Mouse (Mus musculus) bone marrow macrophage, adult 2 months (primary cell): ENCODE results near the gene Phykpl. TPM values are rescaled to one million over a fixed set of nuclear protein-coding genes. Genes with fewer than 3 reads are reported as not detected.
"Not testable (repeated sequence)": the region's sequence is repeated elsewhere in the genome, so short reads cannot be mapped to it uniquely, and the experiment has no call there.

ENCODE experiments used
- H3K27ac ChIP-seq: 2 replicates; pipeline ENCODE4 v1.5.1; 2012; ENCODE audit warnings: low read depth, low read length; ENCODE audit not compliant: insufficient read depth
- H3K4me1 ChIP-seq: 2 replicates; pipeline ENCODE4 v1.6.1; 2012; ENCODE audit warnings: low read length; ENCODE audit not compliant: control insufficient read depth, insufficient read depth
- H3K4me3 ChIP-seq: 2 replicates; pipeline ENCODE4 v1.5.1; 2012; ENCODE audit warnings: mild to moderate bottlenecking, low read length, moderate library complexity; ENCODE audit not compliant: insufficient read depth
- CTCF ChIP-seq: IDR thresholded peaks from 2 replicates; pipeline ENCODE4 v1.5.1; 2012; ENCODE audit warnings: low read depth, mild to moderate bottlenecking, low read length, moderate library complexity
- POLR2A ChIP-seq: IDR thresholded peaks from 2 replicates; pipeline ENCODE4 v1.6.1; 2012; ENCODE audit warnings: mild to moderate bottlenecking, low read depth, low read length, borderline replicate concordance
- polyA plus RNA-seq: library from polyadenylated mRNA; stranded (reverse); fragments of >200 nt; gene quantifications from 2 replicates; pipeline ENCODE4 v1.2.4, GENCODE M21; 2012; ENCODE audit not compliant: missing spikeins, insufficient read depth, insufficient read length

The Phykpl gene
- polyA plus RNA-seq, 1 experiment = 8.4 TPM

DNA sequence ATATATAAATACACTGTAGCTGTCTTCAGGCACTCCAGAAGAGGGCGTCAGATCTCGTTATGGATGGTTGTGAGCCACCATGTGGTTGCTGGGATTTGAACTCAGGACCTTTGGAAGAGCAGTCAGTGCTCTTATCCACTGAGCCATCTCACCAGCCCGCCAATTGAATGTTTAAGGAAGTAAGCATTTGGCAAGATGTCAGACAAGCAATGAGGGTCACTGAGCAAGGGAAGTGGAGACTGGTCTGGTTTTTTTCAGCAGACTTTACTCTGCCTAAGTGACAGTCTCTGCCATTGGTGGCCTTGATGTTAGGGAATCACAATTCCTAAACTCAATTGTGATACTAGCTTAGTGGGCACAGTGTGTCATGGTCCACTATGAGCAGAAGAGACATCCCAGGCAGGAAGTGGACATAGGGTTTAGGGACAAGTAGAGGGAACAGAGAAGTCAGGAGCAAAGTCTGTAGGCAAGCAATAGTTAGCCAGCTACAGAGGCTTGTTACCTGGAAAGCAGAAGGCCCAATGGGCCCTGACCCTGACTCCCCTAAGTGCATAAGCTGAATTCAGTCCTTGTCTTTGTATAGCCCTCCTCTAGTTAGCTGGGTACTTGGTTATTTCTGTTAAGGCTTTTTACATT is 10.3 kb downstream of the Phykpl start:
- Histone ChIP-seq H3K4me1 (peaks cover 19% of the 10 kb centered on the region), H3K4me3 (no peak overlapping the region), H3K27ac (peak overlapping the region; percentile 13)
- no peak for TF ChIP-seq CTCF
- TF ChIP-seq POLR2A = no peak

DNA sequence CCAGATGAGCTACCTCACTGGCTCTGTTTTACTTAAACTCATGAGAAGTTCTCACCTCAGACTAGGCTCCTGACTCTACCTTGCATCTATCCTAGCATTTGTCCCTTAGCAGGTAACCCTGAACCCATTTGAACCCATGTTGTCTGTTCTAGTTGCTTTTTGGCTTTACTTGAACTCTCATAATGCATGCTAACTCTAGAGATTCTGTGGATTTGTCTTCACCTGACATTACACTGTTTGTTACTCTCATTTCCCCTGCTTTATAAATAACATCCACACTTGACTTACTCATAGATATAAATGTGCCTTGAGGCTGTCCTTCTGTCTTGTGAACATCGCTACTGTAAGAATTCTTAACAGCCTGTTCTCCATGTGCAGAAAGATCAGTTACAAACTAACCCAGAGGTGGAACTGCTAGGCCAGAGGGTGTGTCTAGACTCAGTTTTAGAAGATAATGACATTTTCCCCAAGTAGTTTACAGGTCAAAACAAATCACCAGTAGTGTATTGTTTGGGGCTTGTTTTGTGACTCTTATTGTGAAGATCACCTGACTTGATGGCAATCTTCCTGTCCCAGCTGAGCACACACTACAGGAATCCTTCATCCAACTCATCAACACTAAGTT is 11.0 kb downstream of the Phykpl start:
- TF ChIP-seq POLR2A = no peak
- no peak for TF ChIP-seq CTCF
- H3K4me1 ChIP-seq = peaks cover 19% of the 10 kb centered on the region

DNA sequence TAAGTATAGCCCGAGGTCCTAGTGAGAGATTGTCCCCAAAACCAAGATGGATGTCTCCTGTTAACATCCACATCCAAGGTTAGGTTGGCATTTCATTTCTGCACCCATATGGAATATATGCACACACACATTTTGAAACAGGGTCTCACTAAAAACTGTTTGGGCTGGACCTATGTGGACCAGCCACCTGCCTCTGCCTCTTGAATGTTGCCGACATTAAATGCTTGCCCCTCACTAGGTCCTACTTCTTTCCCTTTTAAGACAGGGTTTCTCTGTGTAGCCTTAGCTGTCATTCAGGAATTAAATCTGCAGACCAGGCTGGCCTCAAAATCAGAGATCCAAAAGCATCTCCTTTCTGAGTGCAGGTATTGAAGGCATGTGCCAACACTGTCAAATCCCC is 13.0 kb downstream of the Phykpl start:
- Histone ChIP-seq H3K4me3 (no peak overlapping the region), H3K4me1 (peaks cover 17% of the 10 kb centered on the region), H3K27ac (no peak overlapping the region)
- TF ChIP-seq POLR2A (no peak), CTCF (no peak)

More for the DNA sequence above, 11.0 kb downstream of the Phykpl start:
- Histone ChIP-seq H3K27ac (peak overlapping the region; percentile 13), H3K4me3 (no peak overlapping the region)

DNA sequence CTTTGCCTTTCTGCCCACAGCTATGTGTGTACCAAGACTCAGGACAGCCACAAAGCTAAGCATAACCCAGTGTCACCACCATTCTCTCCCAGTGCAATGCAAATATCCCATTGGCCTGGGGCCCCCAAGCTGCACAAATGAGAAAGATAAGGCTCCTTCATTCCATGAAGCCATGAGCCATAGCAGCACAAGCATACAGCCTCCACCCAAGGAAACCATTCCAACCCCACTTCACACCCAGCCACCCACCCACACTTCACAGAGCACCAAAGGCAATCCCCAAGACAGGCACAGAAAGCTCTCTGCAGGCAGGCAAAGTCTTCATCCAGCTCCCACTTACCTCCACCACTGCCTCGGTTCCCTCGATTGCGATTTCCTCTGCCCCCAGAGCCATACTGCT is 17.7 kb downstream of the Phykpl start:
- TF ChIP-seq POLR2A (no peak), CTCF (no peak)
- Histone ChIP-seq H3K4me3 (no peak overlapping the region), H3K4me1 (peaks cover 6% of the 10 kb centered on the region), H3K27ac (no peak overlapping the region)

DNA sequence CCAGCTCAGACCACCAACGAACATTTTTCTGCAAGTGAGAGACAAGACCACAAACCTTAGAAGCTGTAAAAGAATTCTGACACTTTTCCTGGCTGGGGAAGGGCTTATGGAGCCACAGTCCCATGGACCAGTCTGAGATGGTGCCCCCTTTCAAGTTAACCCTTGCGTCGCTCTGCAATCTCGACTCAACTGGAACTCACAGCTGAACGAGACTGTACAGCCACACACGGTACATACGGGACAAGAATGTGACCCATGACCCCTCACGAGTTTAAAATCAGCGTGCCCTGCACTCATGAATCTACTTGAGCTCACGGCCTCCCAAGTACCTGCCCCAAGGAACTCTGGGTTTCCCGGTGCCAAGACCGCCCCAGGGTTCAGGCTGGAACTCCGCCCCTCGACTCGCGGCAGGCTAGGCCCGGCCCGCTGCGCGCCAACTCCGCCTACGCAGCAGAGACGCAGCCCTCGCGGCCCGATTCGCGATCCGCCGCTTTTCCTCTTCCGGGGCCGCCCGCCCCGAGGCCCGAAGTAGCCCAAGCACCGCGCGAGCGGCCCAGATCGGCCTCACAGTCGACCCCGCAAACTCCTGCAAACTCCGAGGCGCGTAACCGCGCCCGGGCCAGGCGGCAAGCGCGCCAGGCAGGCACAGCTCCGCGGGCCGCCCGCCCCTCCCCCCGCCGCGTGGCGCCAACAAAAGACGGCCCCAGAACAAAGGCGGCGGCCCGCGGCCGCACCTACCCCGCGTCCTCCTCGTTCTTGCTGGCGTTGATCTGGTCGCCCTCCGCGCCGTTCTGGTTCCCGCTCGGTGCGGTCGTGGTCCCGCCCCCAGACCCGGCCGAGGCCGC is 21.3 kb downstream of the Phykpl start:
- TF ChIP-seq CTCF = no peak
- TF ChIP-seq POLR2A = no peak
- peaks cover 9% of the 10 kb centered on the region for H3K4me1 ChIP-seq
- H3K27ac ChIP-seq = peak overlapping the region; percentile 89
- H3K4me3 ChIP-seq = peak overlapping the region; percentile 94

DNA sequence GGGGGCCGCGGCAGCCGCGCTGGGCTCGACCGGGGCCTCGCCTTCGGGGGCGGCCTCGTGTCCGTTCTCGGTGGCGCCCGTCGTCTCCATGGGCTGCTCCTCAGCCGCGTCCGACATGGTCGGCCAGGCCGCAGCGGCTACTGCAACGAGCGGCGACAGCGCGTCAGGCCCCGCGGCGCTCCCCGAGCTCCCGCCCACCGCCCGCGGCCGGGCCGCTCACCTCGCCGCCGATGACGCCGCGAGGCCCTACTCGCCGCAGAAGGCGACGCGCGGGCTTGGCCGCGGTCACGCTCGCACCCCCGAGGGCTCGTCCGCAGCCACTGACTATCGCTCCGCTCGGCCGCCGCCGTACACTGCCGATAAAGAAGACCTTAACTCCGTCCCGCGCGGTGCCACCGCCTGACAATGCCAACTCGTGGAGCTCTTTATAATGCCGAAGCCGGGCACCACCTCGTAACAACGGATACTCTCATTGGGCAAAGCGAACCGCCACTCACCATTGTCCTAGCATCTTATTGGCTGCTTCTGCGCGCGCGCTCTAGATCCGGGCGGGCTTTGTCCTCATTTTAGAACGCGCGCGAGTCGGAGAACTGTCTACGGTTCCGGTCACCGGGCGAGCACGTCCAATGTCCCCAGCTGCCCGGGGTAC is 22.0 kb downstream of the Phykpl start, which contains the start of gene Hnrnpab:
Gene Hnrnpab (minus strand): TSS at position 401 of the 649 bp plus-strand sequence.
- TF ChIP-seq POLR2A (peak; percentile 93), CTCF (no peak)
- peaks cover 9% of the 10 kb centered on the region for H3K4me1 ChIP-seq
- peak within 1 kb of the TSS; percentile 94 for H3K4me3 ChIP-seq
- peak within 1 kb of the TSS; percentile 89 for H3K27ac ChIP-seq

DNA sequence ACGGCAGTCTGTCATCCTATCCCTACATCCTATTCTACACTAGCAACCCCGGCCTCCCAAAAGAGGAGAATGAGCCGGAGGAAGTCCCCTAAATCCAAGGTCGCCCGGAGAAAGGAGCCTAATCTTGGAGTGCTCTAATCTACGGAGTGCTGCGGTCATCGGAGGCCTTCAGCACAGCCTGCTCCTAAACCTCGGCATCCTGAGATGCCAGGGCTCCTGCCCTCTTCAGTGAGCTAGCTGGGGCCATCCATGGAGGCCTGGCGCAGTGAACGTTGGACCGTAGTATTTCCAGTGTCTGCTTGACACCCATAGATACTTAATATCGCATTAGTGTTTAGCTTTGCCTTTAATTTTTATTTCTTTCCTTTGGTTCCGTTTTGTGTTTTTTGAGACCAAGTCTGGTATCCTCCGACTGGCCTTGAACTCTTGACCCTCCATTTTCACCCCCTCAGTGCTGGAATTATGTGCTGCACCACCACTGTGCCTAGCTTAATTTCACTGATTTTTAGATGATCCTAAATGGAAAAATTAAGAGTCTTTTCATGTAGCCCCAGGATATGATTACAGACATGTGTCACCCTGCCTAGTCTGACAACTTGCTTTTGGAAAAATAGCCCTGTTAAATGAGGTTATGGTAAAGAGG is 22.7 kb downstream of the Phykpl start:
- Histone ChIP-seq H3K27ac (peak overlapping the region; percentile 70), H3K4me1 (peaks cover 9% of the 10 kb centered on the region), H3K4me3 (peak overlapping the region; percentile 94)
- no peak for TF ChIP-seq POLR2A
- TF ChIP-seq CTCF = no peak

DNA sequence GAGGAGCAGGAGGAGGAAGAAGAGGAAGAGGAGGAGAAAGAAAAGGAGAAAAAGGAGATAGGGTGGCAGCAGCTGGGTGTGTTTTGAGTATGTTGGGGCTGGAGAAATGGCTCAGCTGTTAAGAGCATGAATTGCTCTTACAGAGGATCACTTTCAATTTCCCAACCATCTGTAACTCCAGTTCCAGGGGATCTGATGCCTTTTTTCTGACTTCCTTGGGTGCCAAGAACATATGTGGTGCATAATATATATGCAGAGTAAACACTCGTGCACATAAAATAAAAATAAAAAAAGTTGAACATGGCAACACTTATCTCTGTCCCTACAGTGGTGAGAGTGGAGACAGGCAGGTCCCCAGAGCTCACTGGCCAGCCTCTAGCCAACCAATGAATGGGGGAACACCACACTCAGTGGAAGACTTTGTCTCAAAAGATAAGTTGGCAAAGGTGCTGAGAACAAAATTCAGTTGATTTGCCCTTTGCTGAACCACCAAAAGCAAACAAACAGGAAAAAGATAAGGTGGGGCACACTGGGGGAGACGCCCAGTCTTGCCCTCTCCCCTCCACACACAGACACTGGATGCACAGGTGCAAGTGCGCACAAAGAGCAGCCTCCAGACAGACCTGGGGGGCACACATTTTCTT is 24.8 kb downstream of the Phykpl start:
- no peak overlapping the region for H3K4me3 ChIP-seq
- H3K4me1 ChIP-seq = peaks cover 10% of the 10 kb centered on the region
- TF ChIP-seq CTCF = no peak
- no peak for TF ChIP-seq POLR2A
- H3K27ac ChIP-seq = no peak overlapping the region

DNA sequence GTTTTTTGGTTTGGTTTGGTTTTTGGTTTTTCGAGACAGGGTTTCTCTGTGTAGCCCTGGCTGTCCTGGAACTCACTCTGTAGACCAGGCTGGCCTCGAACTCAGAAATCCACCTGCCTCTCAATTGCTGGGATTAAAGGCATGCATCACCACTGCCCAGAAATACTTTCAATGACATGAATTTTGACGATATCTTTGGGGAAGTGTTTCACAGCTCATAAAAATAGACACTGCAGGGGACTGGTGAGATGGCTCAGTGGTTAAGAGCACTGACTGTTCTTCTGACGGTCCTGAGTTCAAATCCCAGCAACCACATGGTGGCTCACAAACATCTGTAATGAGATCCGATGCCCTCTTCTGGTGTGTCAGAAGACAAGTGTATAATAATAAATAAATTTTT is 25.4 kb downstream of the Phykpl start:
- H3K4me3 ChIP-seq, H3K27ac ChIP-seq: not testable (repeated sequence)
- peaks cover 12% of the 10 kb centered on the region for H3K4me1 ChIP-seq
